8 mouse cellular contexts compared by ENCODE assay signal in genomic region chr13:25115971-25116370, GRCm38 (mm10).
DNase-seq lines count a peak whose midpoint lies in the region; ATAC-seq and TF ChIP-seq lines count a peak whose summit lies in the region.

No protein-coding gene starts in this region.

- WGBS in thymus, adult 2 months: 4% methylated on average over 11 of the region's 11 CpGs
- WGBS in hindbrain, embryonic 14.5 days: 5% methylated on average over 11 of the region's 11 CpGs
- 2% methylated on average over 11 of the region's 11 CpGs for WGBS in limb, embryonic 12.5 days
- 5% methylated on average over 11 of the region's 11 CpGs for WGBS in midbrain, embryonic 12.5 days

- TF ChIP-seq POLR2A in thymus, adult 2 months (IDR thresholded peaks at IDR 0.05; ENCODE audit: control insufficient read depth, extremely low read depth, insufficient read depth, low read length, poor library complexity): no peak
- TF ChIP-seq POLR2A in embryonic fibroblast, embryonic 13.5 days (IDR thresholded peaks at IDR 0.05; ENCODE audit: low read depth, low read length): no peak

- peak overlapping the region; percentile 24 for H3K9ac ChIP-seq in hindbrain, embryonic 14.5 days
- H3K9ac ChIP-seq in limb, embryonic 12.5 days (replicated peaks): peak overlapping the region; percentile 53; the same call in 1 of the 2 replicates
- no peak overlapping the region; the same call in 1 of the 2 replicates for H3K9ac ChIP-seq in midbrain, embryonic 12.5 days (replicated peaks)

- DNase-seq in thymus, adult 2 months: peak; percentile 19
- DNase-seq in thymus, adult 18-20 months: no peak
- peak; percentile 30 for DNase-seq in brain, embryonic 18.5 days (ENCODE audit: low read depth, low spot score)
- peak; percentile 82 for DNase-seq in hindbrain, embryonic 14.5 days (ENCODE audit: low spot score)
- peak; percentile 30 for DNase-seq in thymus, postnatal 14 days

- no peak overlapping the region for H3K27ac ChIP-seq in thymus, adult 2 months (ENCODE audit: control insufficient read depth, insufficient read depth, low read length)
- H3K27ac ChIP-seq in embryonic fibroblast, embryonic 13.5 days (ENCODE audit: insufficient read depth, low read length): no peak overlapping the region
- H3K27ac ChIP-seq in hindbrain, embryonic 14.5 days: 0 out of 2 replicates have a peak overlapping the region, but pooled peaks have one; percentile 34
- no peak overlapping the region for H3K27ac ChIP-seq in limb, embryonic 12.5 days
- H3K27ac ChIP-seq in midbrain, embryonic 12.5 days (replicated peaks): no peak overlapping the region

- ATAC-seq in hindbrain, embryonic 14.5 days (ENCODE audit: low FRiP score): 0 out of 2 replicates have a peak, but pooled peaks have one; percentile 56
- no peak for ATAC-seq in limb, embryonic 12.5 days (ENCODE audit: insufficient number of reproducible peaks, insufficient read depth, low FRiP score, low TSS enrichment, low read depth)
- ATAC-seq in midbrain, embryonic 12.5 days (ENCODE audit: low FRiP score, low read depth): peak; percentile 43; the same call in 1 of the 2 replicates

- TF ChIP-seq CTCF in thymus, adult 2 months (IDR thresholded peaks at IDR 0.05; ENCODE audit: borderline replicate concordance, control insufficient read depth, extremely low read depth, insufficient read depth, low read length, poor library complexity): no peak
- peak; percentile 76 for TF ChIP-seq CTCF in embryonic fibroblast, embryonic 13.5 days (IDR thresholded peaks at IDR 0.05; ENCODE audit: borderline replicate concordance, insufficient read depth, low read length)

- H3K9me3 ChIP-seq in hindbrain, embryonic 14.5 days (ENCODE audit: control insufficient read depth, low read length): no peaks in the 10 kb centered on the region
- H3K9me3 ChIP-seq in limb, embryonic 12.5 days: no peaks in the 10 kb centered on the region
- no peaks in the 10 kb centered on the region for H3K9me3 ChIP-seq in midbrain, embryonic 12.5 days

- no peak overlapping the region for H3K4me3 ChIP-seq in thymus, adult 2 months (ENCODE audit: control insufficient read depth, insufficient read depth, low read length)
- no peak overlapping the region for H3K4me3 ChIP-seq in embryonic fibroblast, embryonic 13.5 days (ENCODE audit: insufficient read depth, low read length)
- peak overlapping the region; percentile 31 for H3K4me3 ChIP-seq in hindbrain, embryonic 14.5 days (replicated peaks; ENCODE audit: low read length)
- peak overlapping the region; percentile 26 for H3K4me3 ChIP-seq in limb, embryonic 12.5 days (replicated peaks)
- H3K4me3 ChIP-seq in midbrain, embryonic 12.5 days: peak overlapping the region; percentile 36

- no peaks in the 10 kb centered on the region for H3K36me3 ChIP-seq in thymus, adult 2 months (ENCODE audit: control insufficient read depth, insufficient read depth, low read length)
- no peaks in the 10 kb centered on the region for H3K36me3 ChIP-seq in hindbrain, embryonic 14.5 days (replicated peaks; ENCODE audit: control insufficient read depth, insufficient read depth)
- no peaks in the 10 kb centered on the region for H3K36me3 ChIP-seq in limb, embryonic 12.5 days
- H3K36me3 ChIP-seq in midbrain, embryonic 12.5 days: no peaks in the 10 kb centered on the region

- peaks cover 2% of the 10 kb centered on the region; the same call in 1 of the 2 replicates for H3K4me1 ChIP-seq in thymus, adult 2 months (replicated peaks; ENCODE audit: control insufficient read depth, insufficient read depth, low read length)
- H3K4me1 ChIP-seq in embryonic fibroblast, embryonic 13.5 days (ENCODE audit: control insufficient read depth, insufficient read depth, low read length): no peaks in the 10 kb centered on the region
- no peaks in the 10 kb centered on the region for H3K4me1 ChIP-seq in hindbrain, embryonic 14.5 days (replicated peaks; ENCODE audit: control insufficient read depth, insufficient read depth, low read length)
- peaks cover 3% of the 10 kb centered on the region; the same call in 1 of the 2 replicates for H3K4me1 ChIP-seq in limb, embryonic 12.5 days (replicated peaks)
- H3K4me1 ChIP-seq in midbrain, embryonic 12.5 days: peaks cover 5% of the 10 kb centered on the region

- H3K4me2 ChIP-seq in hindbrain, embryonic 14.5 days (replicated peaks): peak overlapping the region; percentile 68
- H3K4me2 ChIP-seq in limb, embryonic 12.5 days: peak overlapping the region; percentile 62
- peak overlapping the region; percentile 61 for H3K4me2 ChIP-seq in midbrain, embryonic 12.5 days (replicated peaks)

- no peaks in the 10 kb centered on the region for H3K27me3 ChIP-seq in thymus, adult 2 months (ENCODE audit: control insufficient read depth, insufficient read depth, low read length)
- no peaks in the 10 kb centered on the region for H3K27me3 ChIP-seq in hindbrain, embryonic 14.5 days (ENCODE audit: control insufficient read depth, insufficient read depth, low read length)
- peaks cover 5% of the 10 kb centered on the region; the same call in 1 of the 2 replicates for H3K27me3 ChIP-seq in limb, embryonic 12.5 days
- no peaks in the 10 kb centered on the region; the same call in 1 of the 2 replicates for H3K27me3 ChIP-seq in midbrain, embryonic 12.5 days

Comparison
In these comparisons a context has a peak if more than half of its experiments do, and no peak if none do; other contexts are left out.
1. DNase-seq: peak in thymus, adult 2 months (single experiment), brain, embryonic 18.5 days (single experiment), hindbrain, embryonic 14.5 days (single experiment) and thymus, postnatal 14 days (single experiment); none in thymus, adult 18-20 months (0 of 2).
2. H3K4me3 ChIP-seq: peak in hindbrain, embryonic 14.5 days (single experiment), limb, embryonic 12.5 days (single experiment) and midbrain, embryonic 12.5 days (single experiment); none in thymus, adult 2 months (single experiment) and embryonic fibroblast, embryonic 13.5 days (single experiment).
3. Peak in every context shown above with its lines, with median percentiles within 50 percentile points of each other: H3K4me2 ChIP-seq.